Mouse (Mus musculus) frontal cortex, adult 2 months (tissue): ENCODE data around the gene Zfyve9. TPM values are rescaled to one million over a fixed set of nuclear protein-coding genes. Genes with fewer than 3 reads are reported as not detected.
"Not testable (repeated sequence)": the region's sequence is repeated elsewhere in the genome, so short reads cannot be mapped to it uniquely, and the experiment has no call there.

Source experiments
- DNase-seq, 2 experiments: peaks; one replicate each; pipeline ENCODE4 v3.0.0; 2022; ENCODE audit warnings: low spot score in 1 of 2; ENCODE audit errors: extremely low spot score in 1 of 2
- polyA plus RNA-seq: library from polyadenylated mRNA; depleted of rRNA; stranded (reverse); fragments of >200 nt; gene quantifications from 2 replicates; pipeline ENCODE4 v1.2.3, GENCODE M21; 2012

Gene Zfyve9
- polyA plus RNA-seq, 1 experiment, result 21.9 TPM

- no peak for DNase-seq
Observed at GRCm38 (mm10) chr4:108730450-108730849, 50.1 kb downstream of the Zfyve9 start.

GRCm38 (mm10) chr4:108724102-108724501, 56.5 kb downstream of the Zfyve9 start:
- no peak for DNase-seq

- DNase-seq, result no peak
Observed at GRCm38 (mm10) chr4:108721245-108721784, 59.3 kb downstream of the Zfyve9 start.

GRCm38 (mm10) chr4:108719349-108719748, 61.2 kb downstream of the Zfyve9 start, which contains the start of gene 3110021N24Rik:
Gene 3110021N24Rik (plus strand): TSS chr4:108719649.
- no peak for DNase-seq

GRCm38 (mm10) chr4:108708209-108708608, 72.4 kb downstream of the Zfyve9 start:
- DNase-seq, result peak in 1 of 2 experiments; percentile 15

- peak in 1 of 2 experiments; percentile 23 for DNase-seq
Observed at GRCm38 (mm10) chr4:108696934-108697333, 83.7 kb downstream of the Zfyve9 start.

GRCm38 (mm10) chr4:108691469-108691868, 89.1 kb downstream of the Zfyve9 start:
- DNase-seq, result no peak

GRCm38 (mm10) chr4:108690479-108690878, 90.1 kb downstream of the Zfyve9 start:
- DNase-seq, result no peak

- not testable (repeated sequence) for DNase-seq
Observed at GRCm38 (mm10) chr4:108687098-108687497, 93.5 kb downstream of the Zfyve9 start.

- no peak for DNase-seq
Observed at GRCm38 (mm10) chr4:108686156-108686555, 94.4 kb downstream of the Zfyve9 start.

GRCm38 (mm10) chr4:108664407-108664806, 116.2 kb downstream of the Zfyve9 start:
- DNase-seq, result peak in 1 of 2 experiments; percentile 35

GRCm38 (mm10) chr4:108638752-108639151, 141.8 kb downstream of the Zfyve9 start:
- no peak for DNase-seq

- no peak for DNase-seq
Observed at GRCm38 (mm10) chr4:108637721-108638120, 142.9 kb downstream of the Zfyve9 start.

- no peak for DNase-seq
Observed at GRCm38 (mm10) chr4:108635101-108635500, 145.5 kb downstream of the Zfyve9 start.

GRCm38 (mm10) chr4:108634696-108635095, 145.9 kb downstream of the Zfyve9 start:
- no peak for DNase-seq

GRCm38 (mm10) chr4:108633703-108634102, 146.9 kb downstream of the Zfyve9 start:
- DNase-seq, result no peak

- peak in 1 of 2 experiments; percentile 55 for DNase-seq
Observed at GRCm38 (mm10) chr4:108631616-108632015, 149.0 kb downstream of the Zfyve9 start.

- DNase-seq, result no peak
Observed at GRCm38 (mm10) chr4:108630096-108630495, 150.5 kb downstream of the Zfyve9 start.

- DNase-seq, result no peak
Observed at GRCm38 (mm10) chr4:108629363-108629880, 151.2 kb downstream of the Zfyve9 start.

- DNase-seq, result no peak
Observed at GRCm38 (mm10) chr4:108627066-108627465, 153.5 kb downstream of the Zfyve9 start.

GRCm38 (mm10) chr4:108621504-108621903, 159.1 kb downstream of the Zfyve9 start:
- DNase-seq, result no peak

GRCm38 (mm10) chr4:108620536-108620935, 160.1 kb downstream of the Zfyve9 start:
- peak in 1 of 2 experiments; percentile 21 for DNase-seq
